ENCODE assay signal across 8 mouse cellular contexts in genomic region chr9:48494817-48495547, GRCm38 (mm10). TPM values are rescaled to one million over a fixed set of nuclear protein-coding genes. Genes with fewer than 3 reads are reported as not detected.
DNase-seq lines count a peak whose midpoint lies in the region; ATAC-seq lines count a peak whose summit lies in the region.

Gene Rbm7, minus strand, starts transcription at chr9:48495299.
Gene Gm5617, plus strand, starts transcription at chr9:48495442.

- peak; percentile 100 for ATAC-seq in hindbrain, embryonic 15.5 days (ENCODE audit: low FRiP score, low read depth)

- peaks cover 28% of the 10 kb centered on the region for H3K36me3 ChIP-seq in hindbrain, embryonic 15.5 days

- peak within 1 kb of the TSS; percentile 91 for H3K4me2 ChIP-seq in hindbrain, embryonic 15.5 days

- H3K27ac ChIP-seq in hindbrain, embryonic 15.5 days (replicated peaks), result peak within 1 kb of the TSS; percentile 96

- H3K4me3 ChIP-seq in hindbrain, embryonic 15.5 days, result peak within 1 kb of the TSS; percentile 85

- DNase-seq in T-cell, adult 2 months (ENCODE audit: low spot score), result peak; percentile 96
- peak; percentile 94 to 96 for DNase-seq in cerebellum, postnatal 36 days
- DNase-seq in frontal cortex, postnatal 36 days (ENCODE audit: low spot score in 2 of 2), result peak; percentile 95 to 97
- DNase-seq in left cerebral cortex, adult 11 months (ENCODE audit: low spot score), result peak; percentile 88
- DNase-seq in lung, postnatal 4 days, result peak; percentile 96 to 97
- DNase-seq in retina, postnatal 7 days (ENCODE audit: low read depth, low spot score), result peak; percentile 93
- DNase-seq in urinary bladder, postnatal 10 days (ENCODE audit: low spot score), result peak; percentile 70

- WGBS in hindbrain, embryonic 15.5 days, result under 1% methylated on average over 72 of the region's 72 CpGs

- H3K4me1 ChIP-seq in hindbrain, embryonic 15.5 days (replicated peaks), result peaks cover 21% of the 10 kb centered on the region

- no peaks in the 10 kb centered on the region for H3K9me3 ChIP-seq in hindbrain, embryonic 15.5 days

- H3K9ac ChIP-seq in hindbrain, embryonic 15.5 days, result peak within 1 kb of the TSS; percentile 89

- no peaks in the 10 kb centered on the region for H3K27me3 ChIP-seq in hindbrain, embryonic 15.5 days

RNA-seq across cellular contexts. Expression of gene Rbm7, which starts in this region (rescaled TPM):
- polyA plus RNA-seq in hindbrain, embryonic 15.5 days (2015; fragmentation: Nextera tagmentation; extraction: Ambion mirVana), result 71.4 and 72.5 TPM in 2 replicates

RNA-seq across cellular contexts. Expression of gene Gm5617, which starts in this region (rescaled TPM):
- 23.8 and 26.4 TPM in 2 replicates for polyA plus RNA-seq in hindbrain, embryonic 15.5 days (2015; fragmentation: Nextera tagmentation; extraction: Ambion mirVana)

Comparison
In these comparisons a context has a peak if more than half of its experiments do, and no peak if none do; other contexts are left out.
1. Peak in every context shown above with its lines: DNase-seq, ATAC-seq, H3K4me3 ChIP-seq and H3K27ac ChIP-seq.